Mouse (Mus musculus): ENCODE results near the gene Dennd6b.

Dennd6b gene

DNA sequence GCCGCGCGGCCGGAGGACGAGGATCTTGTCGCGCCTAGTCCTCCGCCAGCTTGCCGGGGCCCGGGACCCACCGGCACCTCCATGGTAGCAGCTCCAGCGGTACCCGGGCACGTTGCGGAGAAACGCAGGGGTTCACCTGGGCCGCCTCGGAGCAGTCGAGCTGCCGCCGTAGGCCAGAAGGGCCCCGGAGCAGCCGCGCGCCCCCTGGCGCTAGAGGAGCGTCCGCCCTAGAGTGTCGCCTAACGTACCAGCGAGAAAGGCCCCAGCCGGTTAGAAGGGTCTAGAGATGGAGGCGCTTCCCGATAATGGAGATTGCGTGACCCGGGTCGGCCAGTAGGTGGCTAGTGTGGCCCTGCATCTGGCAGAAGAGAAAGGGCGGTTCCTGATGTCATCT is at the start of gene Dennd6b:
Dennd6b (minus strand) TSS at position 184 of the 394 bp plus-strand sequence.
- CTCF ChIA-PET = no interaction called here

DNA sequence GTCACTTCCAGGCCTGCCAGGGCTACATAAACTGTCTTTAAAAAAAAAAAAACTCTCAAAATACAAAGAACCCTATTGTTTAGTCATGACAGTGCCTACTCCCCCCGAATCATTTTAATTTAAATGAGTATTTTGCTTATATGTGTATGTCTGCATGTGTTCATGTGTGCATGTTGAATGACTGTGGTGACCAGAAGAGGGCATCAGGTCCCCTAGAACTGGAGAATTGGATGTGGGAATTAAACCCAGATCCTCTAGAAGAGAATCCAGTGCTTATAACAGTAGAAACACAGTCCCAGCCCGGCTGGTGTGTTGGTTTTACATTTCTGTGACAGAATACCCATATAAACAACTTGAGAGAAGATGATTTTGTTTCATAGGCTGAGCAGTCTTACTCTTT is 44.7 kb upstream of the Dennd6b start:
- CTCF ChIA-PET = no interaction called here

DNA sequence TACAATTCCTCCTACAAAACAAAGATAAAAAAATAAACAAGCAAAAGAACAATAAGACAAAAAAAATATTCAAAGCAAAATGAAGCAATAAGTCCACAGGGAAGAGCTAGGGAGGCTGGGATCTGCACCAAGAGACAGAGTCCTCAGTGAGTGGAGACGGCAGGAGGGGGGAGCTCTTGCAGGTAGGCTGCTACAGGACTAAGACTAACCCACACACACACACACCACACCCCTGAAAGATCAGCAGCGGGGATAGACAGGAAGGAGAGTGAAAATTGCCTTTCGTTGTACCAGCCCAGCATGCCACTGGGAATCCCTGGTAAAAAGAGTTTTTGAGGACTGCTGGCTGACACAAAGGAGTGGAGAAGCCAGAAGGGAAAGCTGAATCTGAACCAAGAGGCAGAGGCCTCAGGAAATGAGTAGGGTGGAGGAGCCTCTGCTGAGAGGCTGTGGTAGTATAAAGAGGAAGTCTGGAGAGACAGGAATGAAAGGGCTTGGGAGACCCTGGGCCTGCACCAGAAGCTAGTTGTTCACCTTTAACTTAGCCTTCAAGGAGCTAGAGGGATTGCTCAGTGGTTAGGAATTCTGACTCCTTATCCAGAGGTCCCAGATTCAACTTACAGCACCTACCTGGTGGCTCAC is 43.6 kb upstream of the Dennd6b start:
- CTCF ChIA-PET = interaction anchor here (0.9 kb wide), 1 partner anchor 27 kb away, joined by 4 read pairs; no protein-coding TSS in a partner anchor

DNA sequence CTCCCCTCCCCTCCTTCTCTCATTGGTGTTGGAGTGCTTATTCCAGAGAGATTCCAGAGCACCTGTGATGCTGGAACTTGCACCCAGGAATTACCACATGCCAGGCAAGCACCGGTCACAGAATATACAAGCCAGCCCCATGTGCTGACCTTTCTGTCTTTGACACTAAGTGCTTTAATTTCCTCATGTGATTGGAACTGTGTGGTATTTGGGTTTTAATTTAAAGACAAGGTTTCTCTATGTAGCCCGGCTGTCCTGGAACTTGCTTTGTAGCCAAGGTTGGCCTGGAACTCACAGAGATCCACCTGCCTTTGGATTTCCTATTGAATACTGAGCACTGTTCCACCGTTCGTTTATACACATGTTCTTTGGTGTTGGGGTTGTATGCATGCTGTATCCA is 37.8 kb upstream of the Dennd6b start:
- CTCF ChIA-PET = no interaction called here

DNA sequence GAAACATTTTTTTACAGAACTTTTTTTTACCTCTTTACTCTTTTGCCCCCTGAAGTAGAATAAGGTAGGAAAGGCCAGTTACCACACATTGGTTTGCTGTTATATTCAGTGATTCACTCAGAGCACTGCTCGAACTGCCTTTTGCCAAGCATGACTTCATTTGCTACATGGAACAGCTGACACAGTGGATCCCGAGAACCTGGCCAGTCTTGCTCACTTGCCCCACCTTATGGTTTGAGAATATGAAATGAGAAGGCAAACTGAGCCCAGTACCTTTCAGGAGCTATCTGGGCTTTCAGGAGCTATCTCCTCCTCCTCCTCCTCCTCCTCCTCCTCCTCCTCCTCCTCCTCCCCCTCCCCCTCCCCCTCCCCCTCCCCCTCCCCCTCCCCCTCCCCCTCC is 37.3 kb upstream of the Dennd6b start:
- CTCF ChIA-PET = no interaction called here

DNA sequence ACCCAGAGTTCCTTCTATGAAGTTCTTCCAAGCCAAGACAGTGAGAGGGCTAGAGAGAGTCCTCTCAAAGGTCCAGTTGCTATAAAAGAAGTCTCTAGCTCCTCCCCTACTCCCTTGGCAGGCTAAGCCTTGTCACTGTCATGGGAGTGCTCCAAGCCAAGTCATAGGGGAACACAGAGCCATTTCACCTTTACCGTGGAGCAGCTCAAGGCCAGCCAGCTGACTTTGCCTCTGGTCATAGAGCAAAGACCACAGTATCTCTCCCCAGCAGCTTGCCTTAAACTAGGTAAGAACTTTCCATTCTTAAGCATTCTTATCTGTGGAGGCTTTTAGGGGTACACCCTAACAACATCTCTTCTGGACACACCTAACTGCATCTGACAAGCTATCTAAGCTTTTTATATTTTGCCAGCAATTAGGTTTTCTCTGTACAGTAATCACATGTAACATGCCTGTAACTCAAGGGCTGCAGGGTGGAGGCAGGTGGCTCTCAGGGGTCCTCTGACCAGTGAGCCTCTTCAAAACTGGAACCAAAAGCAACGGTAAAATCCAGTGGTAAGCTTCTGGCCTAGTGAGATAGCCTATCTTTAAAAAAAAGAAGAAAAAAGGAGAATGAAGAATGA is 19.4 kb upstream of the Dennd6b start:
- CTCF ChIA-PET = no interaction called here

DNA sequence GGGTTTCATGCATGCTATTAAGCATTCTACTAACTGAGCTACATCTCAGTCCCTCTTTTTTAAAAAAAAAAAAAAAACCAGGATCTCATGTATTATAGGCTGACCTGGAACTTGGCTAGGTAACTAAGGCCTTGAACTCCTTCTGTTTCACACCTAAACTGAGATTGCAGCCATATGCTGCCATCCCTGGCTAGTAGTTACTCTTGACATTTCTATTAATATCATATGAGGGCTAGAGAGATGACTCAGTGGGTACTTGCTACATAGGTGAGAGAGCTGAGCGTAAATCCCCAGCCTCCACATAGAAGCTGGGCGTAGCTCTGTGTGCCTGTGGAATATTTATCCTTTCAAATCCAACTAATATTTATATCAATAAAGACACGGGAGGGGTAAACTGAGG is 18.7 kb upstream of the Dennd6b start:
- CTCF ChIA-PET = interaction anchor here (0.5 kb wide), 1 partner anchor 77 kb away, joined by 9 read pairs; no protein-coding TSS in a partner anchor

DNA sequence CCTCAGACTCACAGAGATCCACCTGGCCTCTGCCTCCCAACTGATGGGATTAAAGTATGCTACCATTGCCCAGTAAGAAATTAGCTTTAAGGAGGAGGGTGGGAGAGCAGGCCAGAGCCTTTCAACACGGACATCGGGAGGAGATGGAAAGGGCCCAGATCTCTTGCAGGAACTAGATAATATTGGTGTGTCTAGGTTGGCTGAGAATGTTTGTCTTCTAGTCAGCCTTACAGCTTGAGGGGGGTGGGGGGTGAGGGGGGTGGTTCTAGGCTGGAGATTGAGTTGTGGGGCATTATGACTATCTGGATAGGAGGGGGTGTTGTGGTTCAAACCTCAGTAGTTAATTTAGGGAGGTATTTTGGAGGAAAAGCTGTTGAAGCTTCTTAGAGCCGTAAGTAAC is 17.2 kb upstream of the Dennd6b start:
- CTCF ChIA-PET = interaction anchor here (1.0 kb wide), 1 partner anchor 26 kb away, joined by 4 read pairs; no protein-coding TSS in a partner anchor

DNA sequence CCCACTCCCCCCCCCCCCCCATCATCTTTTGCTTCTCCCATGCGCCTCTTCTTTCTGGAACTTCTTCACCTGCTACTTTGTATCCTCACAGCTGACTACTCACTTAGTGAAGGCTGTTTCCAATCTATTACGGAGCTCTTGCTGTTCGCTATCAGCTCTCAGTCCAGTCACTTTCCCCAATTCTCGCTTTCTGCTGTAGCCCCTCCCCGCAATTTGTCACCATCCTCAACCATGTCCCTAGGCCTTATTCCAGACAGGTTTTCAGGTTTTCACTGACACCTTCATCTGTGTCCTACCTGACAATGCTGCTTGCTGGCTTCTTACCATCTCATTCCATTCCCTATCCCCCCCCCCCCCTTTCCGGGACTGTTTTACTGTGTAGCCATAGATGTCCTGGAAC is 16.2 kb upstream of the Dennd6b start:
- CTCF ChIA-PET = no interaction called here

DNA sequence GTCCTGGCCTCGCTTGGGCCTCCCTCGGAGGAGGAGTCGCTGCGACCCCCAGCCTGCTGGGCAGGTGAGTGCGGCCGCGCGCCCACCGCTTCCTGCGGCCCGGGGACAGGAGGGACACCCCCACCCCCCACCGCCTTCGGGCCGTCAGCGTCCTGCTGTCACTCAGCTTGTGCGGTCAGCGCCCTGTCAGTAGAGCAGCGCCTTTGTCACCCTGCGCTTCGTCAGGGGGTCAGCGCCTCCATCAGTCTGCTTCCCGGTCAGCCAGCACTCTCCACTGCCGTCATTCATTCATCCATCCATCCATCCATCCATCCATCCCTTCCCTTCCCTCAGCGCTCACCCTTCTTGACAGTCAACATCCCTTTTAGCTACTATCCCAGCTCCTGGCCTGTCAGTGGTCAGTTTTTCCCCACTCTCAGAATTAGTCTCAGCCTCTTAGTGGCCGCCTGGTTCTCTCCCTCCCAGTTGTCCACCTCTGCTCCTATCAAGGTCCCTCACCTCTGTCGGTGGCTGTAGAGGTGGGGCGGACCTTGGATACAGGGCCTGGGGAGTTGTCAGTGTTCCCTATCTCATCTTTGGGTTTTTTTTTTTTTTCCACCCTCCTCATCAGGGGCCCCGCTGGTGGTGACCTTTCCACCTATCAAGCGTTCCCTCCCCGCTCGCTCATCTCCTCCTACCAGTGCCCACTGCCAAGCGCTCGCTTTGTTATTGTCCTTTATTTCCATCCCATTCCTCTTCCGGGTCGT is 15.6 kb upstream of the Dennd6b start:
- CTCF ChIA-PET = interaction anchor here (0.8 to 1.8 kb wide), 2 partner anchors 71 to 136 kb away, joined by 6 read pairs; no protein-coding TSS in a partner anchor

DNA sequence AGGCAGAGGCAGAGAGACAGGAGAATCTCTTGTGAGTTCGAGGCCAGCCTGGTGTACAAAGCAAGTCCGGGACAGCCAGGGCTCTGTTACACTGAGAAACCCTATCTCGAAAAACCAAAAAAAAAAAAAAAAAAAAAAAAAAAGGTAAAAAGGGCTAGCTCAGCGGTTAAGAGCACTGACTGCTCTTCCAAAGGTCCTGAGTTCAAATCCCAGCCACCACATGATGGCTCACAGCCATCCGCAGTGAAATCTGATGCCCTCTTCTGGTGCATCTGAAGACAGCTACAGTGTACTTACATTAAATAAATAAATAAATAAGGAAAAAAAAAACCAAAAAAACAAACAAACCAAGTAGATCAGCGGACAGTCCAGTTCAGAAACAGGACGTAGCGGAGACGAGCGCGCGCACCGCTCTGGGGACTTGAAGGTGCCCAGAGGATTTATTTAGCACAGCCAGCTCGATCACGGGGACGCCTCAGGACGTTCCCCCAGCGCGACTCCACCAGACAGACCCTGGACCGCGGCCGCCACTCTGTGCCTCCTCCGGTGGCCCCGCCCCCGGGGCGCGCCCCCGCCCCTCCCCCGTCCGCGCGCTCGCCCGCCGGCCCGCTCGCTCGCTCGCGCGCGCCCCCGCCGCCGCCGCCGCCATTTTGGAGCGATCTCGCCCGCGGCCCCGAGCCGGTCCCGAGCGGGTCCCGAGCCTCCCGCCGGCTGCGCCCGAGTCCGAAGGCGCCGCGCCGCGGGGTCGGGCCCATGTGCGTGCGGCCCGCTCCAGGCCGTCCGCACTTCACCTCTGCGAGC is 14.8 kb upstream of the Dennd6b start, which contains the start of gene Ppp6r2:
Ppp6r2 (plus strand) TSS at position 639 of the 801 bp plus-strand sequence.
- CTCF ChIA-PET = interaction anchor here (0.7 to 1.8 kb wide), 6 partner anchors 14 to 204 kb away, joined by 4 to 10 read pairs (median 6); no protein-coding TSS in a partner anchor

DNA sequence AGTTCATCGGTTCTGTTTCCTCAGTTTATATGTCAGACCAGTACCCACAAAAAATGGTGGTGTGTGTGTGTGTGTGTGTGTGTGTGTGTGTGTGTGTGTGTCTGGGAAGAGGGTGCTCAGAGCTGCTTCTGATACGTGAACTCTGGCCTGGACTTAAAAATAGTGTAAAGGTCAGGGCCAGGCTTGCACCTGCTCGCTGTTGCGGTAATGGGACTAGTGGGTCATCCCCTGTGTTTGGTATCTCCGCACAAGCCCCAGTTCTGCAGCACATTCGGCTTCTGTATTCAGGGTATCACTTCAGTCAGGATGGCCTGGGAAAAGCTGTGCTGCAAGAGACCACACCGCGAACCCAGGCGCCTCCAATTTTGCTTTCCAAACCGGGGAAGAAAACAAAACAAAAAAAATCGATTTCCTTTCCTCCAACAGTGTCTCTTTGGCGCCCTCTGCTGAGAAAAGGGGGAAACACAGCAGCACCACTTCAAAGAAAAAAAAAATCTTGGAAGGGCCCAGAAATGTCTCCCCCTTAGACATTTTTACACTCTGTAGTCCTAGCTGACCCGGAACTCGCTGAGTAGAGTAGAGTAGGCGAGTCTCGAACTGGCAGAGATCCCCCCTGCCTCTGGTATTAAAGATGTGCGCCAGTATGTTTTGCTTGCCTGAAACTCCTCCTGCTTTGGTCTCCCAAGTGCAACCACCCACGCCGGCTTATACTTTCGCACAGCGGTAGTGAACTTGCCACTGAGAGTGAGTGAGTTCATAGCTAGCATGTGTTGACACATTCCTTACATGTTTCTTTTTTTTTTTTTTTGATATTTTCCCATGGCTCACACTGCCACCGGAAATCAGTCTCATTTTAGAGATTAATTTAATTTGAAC is 13.8 kb upstream of the Dennd6b start:
- CTCF ChIA-PET = interaction anchor here (0.6 to 1.8 kb wide), 6 partner anchors 21 to 203 kb away, joined by 3 to 7 read pairs (median 4); no protein-coding TSS in a partner anchor

DNA sequence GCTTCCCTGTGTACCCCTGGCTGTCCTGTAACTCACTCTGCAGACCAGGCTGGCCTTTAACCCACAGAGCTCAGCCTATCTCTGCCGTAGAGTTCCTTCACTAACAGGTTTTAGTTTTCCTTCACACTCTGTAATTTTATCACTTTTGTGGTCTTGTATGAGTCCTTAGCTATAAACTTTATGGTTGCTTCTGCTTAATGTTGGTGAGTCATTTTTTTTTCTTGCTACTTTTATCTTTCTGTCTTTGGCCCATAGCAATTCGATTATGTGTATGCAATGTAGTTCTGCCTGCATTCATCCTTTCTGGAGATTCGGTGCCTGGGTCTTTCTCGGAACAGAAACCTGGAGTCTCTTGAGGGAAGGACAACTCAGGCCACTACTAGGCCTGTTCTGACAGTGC is 11.2 kb upstream of the Dennd6b start:
- CTCF ChIA-PET = interaction anchor here (0.6 kb wide), 2 partner anchors 66 to 122 kb away, joined by 3 to 7 read pairs; no protein-coding TSS in a partner anchor

DNA sequence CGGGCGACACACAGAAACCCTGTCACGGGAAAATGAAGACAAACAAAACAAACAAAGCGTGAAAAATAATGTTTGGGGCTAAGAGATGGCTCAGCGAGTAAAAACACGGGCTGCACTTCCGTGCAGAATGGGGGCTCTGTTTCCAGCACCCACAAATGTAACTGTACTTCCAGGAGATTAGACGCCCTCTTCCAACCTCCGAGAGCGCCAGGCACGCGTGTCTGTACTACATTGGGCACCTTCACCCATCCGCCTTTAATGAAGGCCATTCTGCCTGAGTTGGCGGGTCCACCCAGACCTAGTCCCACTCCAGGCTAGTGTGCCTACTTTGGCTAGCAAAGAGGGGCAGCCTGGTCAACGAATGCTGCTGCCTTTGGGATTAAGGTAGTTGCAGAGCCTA is 760 bp upstream of the Dennd6b start:
- CTCF ChIA-PET = interaction anchor here (0.6 kb wide), 1 partner anchor 14 kb away, joined by 4 read pairs; no protein-coding TSS in a partner anchor

DNA sequence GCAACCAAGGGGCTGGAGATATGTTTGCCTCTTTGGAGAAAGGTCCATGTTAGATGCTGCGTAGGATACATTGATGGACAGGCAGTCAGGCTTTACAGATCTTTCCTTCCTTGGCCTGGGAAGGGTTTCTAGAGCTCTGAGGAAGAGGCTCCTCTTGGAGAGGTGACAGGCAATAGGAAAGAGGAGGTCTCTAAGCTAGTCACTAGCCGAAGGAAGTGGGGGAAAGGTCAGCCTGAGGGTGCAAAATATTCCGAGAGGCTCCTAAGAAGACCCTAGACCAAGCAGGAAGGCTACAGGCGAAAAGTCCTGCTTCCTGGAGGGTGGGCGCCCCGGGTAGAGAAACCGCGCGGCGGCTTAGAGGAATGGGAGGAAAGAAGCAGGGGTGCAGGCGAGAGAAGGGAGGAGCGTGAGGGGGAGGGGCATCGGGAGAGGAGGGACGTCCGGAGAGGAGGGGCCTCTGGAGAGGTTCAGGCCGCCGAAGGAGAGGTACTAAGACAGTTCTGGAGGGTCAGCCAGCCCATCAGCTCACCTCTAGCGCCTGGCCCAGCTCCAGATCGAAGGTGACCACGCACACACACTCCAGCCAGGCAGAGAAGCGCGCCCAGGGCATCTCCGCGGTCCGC is 495 bp downstream of the Dennd6b start:
- CTCF ChIA-PET = interaction anchor here (0.6 kb wide), 1 partner anchor 116 kb away, joined by 8 read pairs; no protein-coding TSS in a partner anchor

DNA sequence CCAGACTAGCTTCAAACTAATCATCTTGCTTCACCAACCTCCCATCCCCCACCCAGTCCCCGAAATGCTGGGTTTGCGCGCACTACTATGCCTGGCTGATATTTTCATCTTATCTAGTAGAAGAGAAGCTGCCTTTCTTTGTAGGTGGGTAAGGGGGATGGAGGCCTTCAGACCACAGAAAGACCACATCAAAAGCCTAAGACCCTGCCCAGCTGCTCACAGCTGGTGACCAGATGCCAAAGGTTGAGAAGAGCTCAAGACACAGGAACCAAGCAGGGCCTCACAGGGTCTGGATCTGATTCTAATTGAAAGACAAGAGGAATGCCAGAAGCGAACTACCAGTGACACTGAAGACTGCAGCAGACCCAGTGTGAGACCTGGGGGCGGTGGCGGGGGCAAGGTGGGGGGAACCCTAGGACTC is 1.0 kb downstream of the Dennd6b start:
- CTCF ChIA-PET = interaction anchor here (0.6 to 0.7 kb wide), 2 partner anchors 116 to 120 kb away, joined by 3 to 8 read pairs; partner anchors contain the start of gene Sbf1

DNA sequence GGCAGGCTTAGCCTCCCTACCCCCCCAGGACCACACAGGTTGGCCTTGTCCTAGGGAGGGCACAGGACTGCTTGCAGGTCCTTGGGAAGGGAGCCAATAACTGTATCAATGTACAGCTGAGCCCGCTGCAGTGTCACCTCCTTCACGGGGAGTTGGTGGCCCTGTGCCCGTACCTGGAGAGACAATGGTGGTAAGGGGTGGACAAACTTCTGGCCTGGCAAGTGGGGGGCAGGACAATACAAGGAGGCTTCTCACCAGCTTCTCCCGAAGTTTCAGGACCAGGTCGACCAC is 11.4 kb downstream of the Dennd6b start:
- CTCF ChIA-PET = no interaction called here

DNA sequence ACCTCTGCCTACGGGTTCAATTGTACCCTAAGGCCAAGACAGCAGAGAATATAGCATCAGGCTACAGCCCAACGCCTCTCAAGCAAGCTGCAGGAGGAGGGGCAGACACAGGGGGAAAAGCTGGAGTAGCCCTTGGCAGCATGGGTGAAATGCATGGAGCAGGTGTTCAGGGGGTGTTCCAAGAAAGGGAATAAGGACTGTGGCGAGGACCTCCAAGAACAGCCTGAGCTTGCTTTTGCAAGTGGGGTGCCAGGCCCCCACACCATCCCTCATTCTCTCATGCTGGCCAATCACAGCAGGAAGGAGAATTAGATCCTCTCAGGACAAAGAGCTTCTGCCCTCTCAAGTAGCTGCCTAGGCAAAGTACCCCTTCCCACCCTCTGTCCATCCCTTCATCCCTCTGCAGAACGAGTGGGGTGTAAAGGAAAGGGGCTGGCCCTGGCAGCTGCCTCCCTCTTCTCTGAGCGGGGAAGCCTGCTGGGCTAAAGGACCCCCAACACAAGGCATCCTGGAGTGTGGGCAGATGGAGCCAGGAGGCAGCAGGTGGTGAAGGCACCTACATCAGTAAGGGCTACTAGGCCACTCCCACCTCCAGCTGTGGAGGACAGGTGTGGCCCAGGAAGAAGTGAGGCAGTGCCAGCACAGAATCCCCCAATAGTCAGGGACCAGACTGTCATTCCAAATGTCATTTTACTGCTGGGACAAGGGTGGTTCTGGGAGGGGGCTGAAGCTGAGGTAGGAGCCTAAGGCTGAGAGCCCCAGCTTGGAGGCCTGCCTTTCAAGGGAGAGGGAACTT is 12.0 kb downstream of the Dennd6b start:
- CTCF ChIA-PET = no interaction called here

DNA sequence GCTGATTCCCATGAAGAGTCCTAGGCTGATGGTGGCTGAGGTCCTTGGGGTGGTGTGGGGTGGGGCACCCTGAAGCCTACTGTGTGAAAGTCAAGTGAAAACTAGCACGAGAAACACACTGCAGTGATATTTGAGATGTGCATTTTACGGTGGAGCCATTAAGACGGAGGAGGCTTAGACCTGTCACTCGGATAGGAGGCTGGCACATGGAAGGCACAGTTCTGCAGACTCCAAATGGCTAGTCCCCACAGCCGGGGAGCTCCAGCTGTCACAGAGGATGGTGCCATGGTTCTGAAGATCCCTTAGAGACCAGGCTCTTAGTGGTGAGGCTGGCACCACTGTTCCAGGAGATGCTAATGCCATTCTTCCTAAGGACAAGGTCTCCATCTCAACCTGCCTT is 13.5 kb downstream of the Dennd6b start:
- CTCF ChIA-PET = no interaction called here

All from spleen, embryonic (tissue).